10 mouse cellular contexts compared by ENCODE assay signal in the genomic region with DNA sequence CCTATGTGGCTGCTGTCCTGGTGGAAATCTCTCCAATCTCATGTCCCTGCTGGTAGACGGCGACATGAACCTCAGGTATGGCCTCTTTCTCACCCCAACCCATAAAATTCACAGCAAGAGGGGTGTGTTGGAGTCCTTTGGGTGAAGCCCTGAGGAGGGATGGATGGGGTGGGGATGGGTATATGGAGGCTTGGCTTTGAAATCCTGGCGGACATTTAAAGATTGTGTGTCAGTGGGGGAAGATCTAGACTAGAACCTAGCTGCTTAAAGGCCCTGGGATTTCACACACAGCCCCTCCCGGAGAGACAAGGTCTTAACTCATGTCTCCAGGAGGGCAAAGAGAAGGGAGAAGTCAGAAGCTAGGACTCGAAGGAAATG. TPM values are rescaled to one million over a fixed set of nuclear protein-coding genes. Genes with fewer than 3 reads are reported as not detected.
DNase-seq lines count a peak whose midpoint lies in the region; ATAC-seq lines count a peak whose summit lies in the region.
"Had no signal": no experiment of that assay in that cellular context is flagged by ENCODE, and none has a peak within 500 bp of the region (broad histone marks: within the 10 kb centered on the region; RNA-seq: fewer than 3 reads in every experiment).

No protein-coding gene starts in this region.

- no peaks in the 10 kb centered on the region for H3K36me3 ChIP-seq in liver, embryonic 16.5 days (ENCODE audit: control insufficient read depth, insufficient read depth)
- H3K36me3 ChIP-seq in forebrain, embryonic 14.5 days (ENCODE audit: control insufficient read depth, insufficient read depth, low read length) = no peaks in the 10 kb centered on the region
- no peaks in the 10 kb centered on the region for H3K36me3 ChIP-seq in intestine, embryonic 16.5 days (ENCODE audit: control insufficient read depth, insufficient read depth, low read length)
- H3K36me3 ChIP-seq in neural tube, embryonic 14.5 days (ENCODE audit: control insufficient read depth, insufficient read depth, low read length) = no peaks in the 10 kb centered on the region

- H3K9me3 ChIP-seq in liver, embryonic 16.5 days (replicated peaks; ENCODE audit: control insufficient read depth, low read length) = no peaks in the 10 kb centered on the region
- H3K9me3 ChIP-seq in forebrain, embryonic 14.5 days (replicated peaks; ENCODE audit: control insufficient read depth, low read length) = no peaks in the 10 kb centered on the region
- H3K9me3 ChIP-seq in intestine, embryonic 16.5 days (ENCODE audit: control insufficient read depth, low read length) = no peaks in the 10 kb centered on the region
- no peaks in the 10 kb centered on the region for H3K9me3 ChIP-seq in neural tube, embryonic 14.5 days (ENCODE audit: control insufficient read depth, low read length)

- H3K4me3 ChIP-seq in liver, embryonic 16.5 days (ENCODE audit: low read depth, low read length) = no peak overlapping the region
- peak overlapping the region; percentile 37; the same call in 1 of the 2 replicates for H3K4me3 ChIP-seq in forebrain, embryonic 14.5 days (ENCODE audit: low read depth, low read length)
- peak overlapping the region; percentile 43; the same call in 1 of the 2 replicates for H3K4me3 ChIP-seq in intestine, embryonic 16.5 days (ENCODE audit: low read length)
- H3K4me3 ChIP-seq in neural tube, embryonic 14.5 days (ENCODE audit: low read depth, low read length) = peak overlapping the region; percentile 42
- H3K4me3 ChIP-seq: erythroblast, embryonic 14.5 days had no signal

- 33% methylated on average over 5 of the region's 5 CpGs for WGBS in liver, embryonic 16.5 days (ENCODE audit: insufficient replicate concordance)
- 47% methylated on average over 5 of the region's 5 CpGs for WGBS in forebrain, embryonic 14.5 days
- WGBS in intestine, embryonic 16.5 days = 43% methylated on average over 5 of the region's 5 CpGs
- whole genome bisulfite sequencing in neural tube, embryonic 14.5 days = 50% methylated on average over 5 of the region's 5 CpGs

- 0 out of 2 replicates have a peak overlapping the region, but pooled peaks have one; percentile 35 for H3K4me2 ChIP-seq in liver, embryonic 16.5 days (ENCODE audit: low read depth, low read length)
- H3K4me2 ChIP-seq in forebrain, embryonic 14.5 days (ENCODE audit: low read length) = peak overlapping the region; percentile 67; the same call in 1 of the 2 replicates
- no peak overlapping the region for H3K4me2 ChIP-seq in intestine, embryonic 16.5 days (ENCODE audit: low read depth, low read length)
- H3K4me2 ChIP-seq in neural tube, embryonic 14.5 days (ENCODE audit: low read depth, low read length) = peak overlapping the region; percentile 54

- H3K4me1 ChIP-seq in liver, embryonic 16.5 days (ENCODE audit: control insufficient read depth, low read depth, low read length) = no peaks in the 10 kb centered on the region
- no peaks in the 10 kb centered on the region for H3K4me1 ChIP-seq in forebrain, embryonic 14.5 days (ENCODE audit: control insufficient read depth, insufficient read depth, low read length)
- peaks cover 3% of the 10 kb centered on the region for H3K4me1 ChIP-seq in intestine, embryonic 16.5 days (ENCODE audit: control insufficient read depth, insufficient read depth, low read length)
- no peaks in the 10 kb centered on the region for H3K4me1 ChIP-seq in neural tube, embryonic 14.5 days (ENCODE audit: control insufficient read depth, insufficient read depth, low read length)

- peaks cover 30% of the 10 kb centered on the region for H3K27me3 ChIP-seq in liver, embryonic 16.5 days (ENCODE audit: control insufficient read depth, insufficient read depth, low read depth, low read length)
- 0 out of 2 replicates have a peak, but pooled peaks cover 4% of the 10 kb centered on the region for H3K27me3 ChIP-seq in forebrain, embryonic 14.5 days (replicated peaks; ENCODE audit: control insufficient read depth, insufficient read depth, low read length)
- peaks cover 21% of the 10 kb centered on the region for H3K27me3 ChIP-seq in intestine, embryonic 16.5 days (replicated peaks; ENCODE audit: control insufficient read depth, insufficient read depth, low read length)
- no peaks in the 10 kb centered on the region for H3K27me3 ChIP-seq in neural tube, embryonic 14.5 days (ENCODE audit: control insufficient read depth, insufficient read depth, low read length)
- H3K27me3 ChIP-seq: Patski had no signal

- no peak for ATAC-seq in liver, embryonic 16.5 days (ENCODE audit: low read depth)
- ATAC-seq in forebrain, embryonic 14.5 days = no peak
- 0 out of 2 replicates have a peak, but pooled peaks have one; percentile 3 for ATAC-seq in intestine, embryonic 16.5 days
- ATAC-seq in neural tube, embryonic 14.5 days (ENCODE audit: low read depth) = no peak; the same call in none of the 2 replicates
- ATAC-seq: Patski had no signal

- no peak overlapping the region for H3K9ac ChIP-seq in liver, embryonic 16.5 days (ENCODE audit: low read depth, low read length)
- peak overlapping the region; percentile 55 for H3K9ac ChIP-seq in forebrain, embryonic 14.5 days (ENCODE audit: low read length)
- no peak overlapping the region for H3K9ac ChIP-seq in intestine, embryonic 16.5 days (ENCODE audit: low read depth, low read length)
- peak overlapping the region; percentile 46; the same call in 1 of the 2 replicates for H3K9ac ChIP-seq in neural tube, embryonic 14.5 days (replicated peaks; ENCODE audit: low read depth, low read length)

- H3K27ac ChIP-seq in liver, embryonic 16.5 days (ENCODE audit: low read length) = no peak overlapping the region
- H3K27ac ChIP-seq in forebrain, embryonic 14.5 days (ENCODE audit: low read depth, low read length) = no peak overlapping the region
- H3K27ac ChIP-seq in intestine, embryonic 16.5 days (ENCODE audit: low read length) = no peak overlapping the region
- H3K27ac ChIP-seq in neural tube, embryonic 14.5 days (ENCODE audit: low read depth, low read length) = no peak overlapping the region

- no peak for DNase-seq in liver
- DNase-seq in forebrain, embryonic 14.5 days (ENCODE audit: low spot score) = no peak
- no peak for DNase-seq in cerebellum, adult 11-12 months
- DNase-seq in spleen, postnatal 10 days (ENCODE audit: low spot score in 2 of 2) = no peak

RNA-seq across cellular contexts. Expression of a gene that starts 0.9 kb away (rescaled TPM):
- 0.09 TPM in 1 of 2 replicates, not detected in the other for polyA plus RNA-seq in liver, embryonic 16.5 days (2015; fragmentation: Nextera tagmentation; extraction: Ambion mirVana)
- polyA plus RNA-seq in forebrain, embryonic 14.5 days (2014; fragmentation: Nextera tagmentation; extraction: Ambion mirVana) = 15.6 and 16.5 TPM in 2 replicates
- 8.2 and 12.0 TPM in 2 replicates for polyA plus RNA-seq in intestine, embryonic 16.5 days (2015; fragmentation: Nextera tagmentation; extraction: Ambion mirVana)
- 31.8 and 40.8 TPM in 2 replicates for polyA plus RNA-seq in neural tube, embryonic 14.5 days (2014; fragmentation: Nextera tagmentation; extraction: Ambion mirVana)
- polyA plus RNA-seq: erythroblast, embryonic 14.5 days; inflammation-experienced regulatory T-cells, adult 6 months; Patski had no signal

RNA-seq across cellular contexts. Expression of a gene that starts 33.1 kb away (rescaled TPM):
- not detected in 2 replicates for polyA plus RNA-seq in liver, embryonic 16.5 days (2015; fragmentation: Nextera tagmentation; extraction: Ambion mirVana)
- not detected in 2 replicates for polyA plus RNA-seq in forebrain, embryonic 14.5 days (2014; fragmentation: Nextera tagmentation; extraction: Ambion mirVana)
- not detected in 2 replicates for polyA plus RNA-seq in intestine, embryonic 16.5 days (2015; fragmentation: Nextera tagmentation; extraction: Ambion mirVana)
- not detected in 2 replicates for polyA plus RNA-seq in neural tube, embryonic 14.5 days (2014; fragmentation: Nextera tagmentation; extraction: Ambion mirVana)
- polyA plus RNA-seq: erythroblast, embryonic 14.5 days; inflammation-experienced regulatory T-cells, adult 6 months; Patski had no signal

Comparison
In these comparisons a context has a peak if more than half of its experiments do, and no peak if none do; other contexts are left out.
1. H3K9ac ChIP-seq: peak in forebrain, embryonic 14.5 days (single experiment) and neural tube, embryonic 14.5 days (single experiment); none in liver, embryonic 16.5 days (single experiment) and intestine, embryonic 16.5 days (single experiment).